Mouse (Mus musculus) intestine, postnatal 0 days (tissue): Measurements from ENCODE around the gene Gnaz. TPM values are rescaled to one million over a fixed set of nuclear protein-coding genes. Genes with fewer than 3 reads are reported as not detected.
A peak's percentile ranks its signal among the peaks of the same experiment; 100 is the strongest.

Experiments
- ATAC-seq: fragments of 200-750 bp; cut with Nextera tagmentation; 2 replicates; pipeline ENCODE4 v1.8.0; 2017; ENCODE audit warnings: mild to moderate bottlenecking, moderate TSS enrichment, moderate library complexity
- H3K27ac ChIP-seq: fragments of 300-500 bp; sonication (generic); 2 replicates; pipeline ENCODE4 v1.5.1; 2014; ENCODE audit warnings: mild to moderate bottlenecking, low read depth, low read length, moderate library complexity
- H3K27me3 ChIP-seq: fragments of 300-500 bp; sonication (generic); replicated peaks from 2 replicates; pipeline ENCODE4 v1.6.1; 2014; ENCODE audit warnings: low read length, mixed read lengths; ENCODE audit not compliant: control insufficient read depth, insufficient read depth
- H3K36me3 ChIP-seq: fragments of 300-500 bp; sonication (generic); 2 replicates; pipeline ENCODE4 v1.6.1; 2014; ENCODE audit warnings: mild to moderate bottlenecking, moderate library complexity; ENCODE audit not compliant: control insufficient read depth, insufficient read depth
- H3K4me1 ChIP-seq: fragments of 300-500 bp; sonication (generic); replicated peaks from 2 replicates; pipeline ENCODE4 v1.6.1; 2014; ENCODE audit warnings: antibody characterized with exemption, low read length, mixed read lengths; ENCODE audit not compliant: control insufficient read depth, insufficient read depth
- H3K4me2 ChIP-seq: fragments of 300-500 bp; sonication (generic); replicated peaks from 2 replicates; pipeline ENCODE4 v1.6.1; 2014; ENCODE audit warnings: low read depth, mild to moderate bottlenecking, moderate library complexity
- H3K4me3 ChIP-seq: fragments of 300-500 bp; sonication (generic); 2 replicates; pipeline ENCODE4 v1.5.1; 2014; ENCODE audit warnings: low read depth, low read length
- H3K9ac ChIP-seq: fragments of 300-500 bp; sonication (generic); 2 replicates; pipeline ENCODE4 v1.6.1; 2014; ENCODE audit warnings: mild to moderate bottlenecking, low read depth, low read length
- H3K9me3 ChIP-seq: fragments of 300-500 bp; sonication (generic); 2 replicates; pipeline ENCODE4 v1.6.1; 2016; ENCODE audit warnings: mixed run types; ENCODE audit not compliant: control insufficient read depth
- CTCF ChIP-seq: sonication (generic); IDR thresholded peaks from 2 replicates; pipeline ENCODE4 v1.5.1; 2016; ENCODE audit warnings: low read depth, mild to moderate bottlenecking, control low read depth, antibody characterized with exemption, moderate library complexity
- WGBS: fragments of 180-500 bp; shearing (Covaris S2); extraction: QIAGEN DNeasy Blood & Tissue Kit; methylation state at CpG from one replicate; pipeline ENCODE4 v1.1.7; 2014; 5-methylcytosine and 5-hydroxymethylcytosine counted together
- polyA plus RNA-seq: library from polyadenylated mRNA; unstranded; fragments of >200 nt; fragmentation: Nextera tagmentation; extraction: Ambion mirVana; gene quantifications from 2 replicates; pipeline ENCODE4 v1.2.1, GENCODE M21; 2015

The Gnaz gene
- polyA plus RNA-seq, 1 experiment from 2014 or later, result 2.4 TPM

GRCm38 (mm10) chr10:75010704-75011103, 43.7 kb downstream of the Gnaz start:
- Histone ChIP-seq H3K27me3 (no peaks in the 10 kb centered on the region), H3K36me3 (no peaks in the 10 kb centered on the region), H3K4me3 (no peak overlapping the region), H3K4me2 (no peak overlapping the region), H3K27ac (no peak overlapping the region), H3K4me1 (no peaks in the 10 kb centered on the region), H3K9me3 (no peaks in the 10 kb centered on the region), H3K9ac (no peak overlapping the region)
- 86% methylated on average over 15 of the region's 15 CpGs for WGBS
- TF ChIP-seq CTCF, result no peak
- no peak for ATAC-seq

- Histone ChIP-seq H3K9me3 (no peaks in the 10 kb centered on the region), H3K9ac (no peak overlapping the region), H3K36me3 (no peaks in the 10 kb centered on the region), H3K4me2 (no peak overlapping the region), H3K4me1 (no peaks in the 10 kb centered on the region), H3K27me3 (no peaks in the 10 kb centered on the region), H3K4me3 (no peak overlapping the region), H3K27ac (no peak overlapping the region)
- TF ChIP-seq CTCF, result no peak
- no peak for ATAC-seq
- 65% methylated on average over 14 of the region's 14 CpGs for WGBS
These were observed 48.5 kb downstream of the Gnaz start for GRCm38 (mm10) chr10:75015465-75015864.

- ATAC-seq, result no peak
- TF ChIP-seq CTCF, result no peak
- no peak overlapping the region for H3K4me3 ChIP-seq
- no peak overlapping the region for H3K9ac ChIP-seq
- no peak overlapping the region for H3K4me2 ChIP-seq
- H3K27ac ChIP-seq, result no peak overlapping the region
- no peaks in the 10 kb centered on the region for H3K36me3 ChIP-seq
- no peaks in the 10 kb centered on the region for H3K4me1 ChIP-seq
- 83% methylated on average over 4 of the region's 4 CpGs for WGBS
- no peaks in the 10 kb centered on the region for H3K27me3 ChIP-seq
- H3K9me3 ChIP-seq, result no peaks in the 10 kb centered on the region
These were observed 49.5 kb downstream of the Gnaz start for GRCm38 (mm10) chr10:75016481-75016880.

- Histone ChIP-seq H3K4me3 (no peak overlapping the region), H3K27ac (no peak overlapping the region), H3K4me2 (no peak overlapping the region), H3K27me3 (no peaks in the 10 kb centered on the region), H3K9ac (no peak overlapping the region), H3K4me1 (no peaks in the 10 kb centered on the region), H3K9me3 (no peaks in the 10 kb centered on the region), H3K36me3 (no peaks in the 10 kb centered on the region)
- ATAC-seq, result no peak
- TF ChIP-seq CTCF, result no peak
- 29% methylated on average over 2 of the region's 2 CpGs for WGBS
These were observed 53.3 kb downstream of the Gnaz start for GRCm38 (mm10) chr10:75020271-75020670.

- no peak overlapping the region for H3K27ac ChIP-seq
- peak; percentile 96 for TF ChIP-seq CTCF
These were observed 54.2 kb downstream of the Gnaz start for GRCm38 (mm10) chr10:75021138-75021537.

GRCm38 (mm10) chr10:75026491-75026890, 59.5 kb downstream of the Gnaz start:
- no peak for ATAC-seq
- 66% methylated on average over 8 of the region's 8 CpGs for WGBS
- Histone ChIP-seq H3K27ac (no peak overlapping the region), H3K4me1 (no peaks in the 10 kb centered on the region), H3K27me3 (no peaks in the 10 kb centered on the region), H3K9me3 (no peaks in the 10 kb centered on the region), H3K4me3 (no peak overlapping the region), H3K9ac (no peak overlapping the region), H3K36me3 (no peaks in the 10 kb centered on the region), H3K4me2 (no peak overlapping the region)
- TF ChIP-seq CTCF, result no peak

More at GRCm38 (mm10) chr10:75021138-75021537, 54.2 kb downstream of the Gnaz start:
- Histone ChIP-seq H3K9ac (no peak overlapping the region), H3K4me1 (no peaks in the 10 kb centered on the region), H3K36me3 (no peaks in the 10 kb centered on the region), H3K9me3 (no peaks in the 10 kb centered on the region), H3K27me3 (no peaks in the 10 kb centered on the region), H3K4me3 (no peak overlapping the region), H3K4me2 (no peak overlapping the region)
- no peak for ATAC-seq
- WGBS, result 8% methylated on average over 6 of the region's 6 CpGs

- 88% methylated on average over 8 of the region's 8 CpGs for WGBS
- Histone ChIP-seq H3K4me1 (no peaks in the 10 kb centered on the region), H3K4me3 (no peak overlapping the region), H3K9me3 (no peaks in the 10 kb centered on the region), H3K4me2 (no peak overlapping the region), H3K27me3 (no peaks in the 10 kb centered on the region), H3K36me3 (no peaks in the 10 kb centered on the region), H3K27ac (no peak overlapping the region), H3K9ac (no peak overlapping the region)
- no peak for ATAC-seq
- TF ChIP-seq CTCF, result no peak
These were observed 61.8 kb downstream of the Gnaz start for GRCm38 (mm10) chr10:75028743-75029142.
